Mouse (Mus musculus): ENCODE data around the gene Vps26a. TPM values are rescaled to one million over a fixed set of nuclear protein-coding genes. Genes with fewer than 3 reads are reported as not detected.
"Not testable (repeated sequence)": the region's sequence is repeated elsewhere in the genome, so short reads cannot be mapped to it uniquely, and the experiment has no call there.

Gene Vps26a
- total RNA-seq, 2 experiments from 2014 or later, result 24.7 to 25.6 TPM

DNA sequence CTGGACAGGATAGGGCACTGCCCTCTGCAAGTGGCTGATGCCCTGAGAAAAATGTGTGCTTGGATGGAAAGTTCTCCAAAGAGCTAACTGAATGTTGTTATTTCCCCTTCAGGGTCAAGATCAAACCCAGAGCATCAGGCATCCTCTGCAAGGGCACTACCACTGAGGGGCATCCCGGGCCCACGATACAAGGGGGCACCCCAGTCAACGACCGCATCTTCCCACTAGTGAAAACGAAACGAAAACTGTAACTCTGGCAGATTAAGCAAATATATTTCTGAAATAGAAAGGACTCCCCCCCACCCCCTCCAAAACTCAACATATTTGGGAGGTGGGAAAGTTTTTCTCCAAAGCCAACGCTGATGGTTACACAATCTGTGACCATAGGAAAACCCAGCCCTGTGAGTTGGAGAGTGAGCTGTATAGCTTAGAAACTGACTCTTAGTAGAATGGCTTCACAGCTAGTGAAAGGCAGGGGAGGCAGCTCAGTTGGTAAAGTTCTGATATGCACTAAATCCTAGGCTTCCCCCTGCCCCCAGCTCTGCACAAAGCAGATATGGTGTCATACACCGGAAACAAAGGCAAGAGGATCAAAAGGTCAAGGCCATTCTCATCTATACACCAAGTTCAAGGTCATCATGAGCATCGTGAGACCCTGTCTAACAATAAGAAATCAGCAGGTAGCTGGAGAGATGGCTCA, 14.5 kb upstream of the Vps26a start:
- no peak for DNase-seq

DNA sequence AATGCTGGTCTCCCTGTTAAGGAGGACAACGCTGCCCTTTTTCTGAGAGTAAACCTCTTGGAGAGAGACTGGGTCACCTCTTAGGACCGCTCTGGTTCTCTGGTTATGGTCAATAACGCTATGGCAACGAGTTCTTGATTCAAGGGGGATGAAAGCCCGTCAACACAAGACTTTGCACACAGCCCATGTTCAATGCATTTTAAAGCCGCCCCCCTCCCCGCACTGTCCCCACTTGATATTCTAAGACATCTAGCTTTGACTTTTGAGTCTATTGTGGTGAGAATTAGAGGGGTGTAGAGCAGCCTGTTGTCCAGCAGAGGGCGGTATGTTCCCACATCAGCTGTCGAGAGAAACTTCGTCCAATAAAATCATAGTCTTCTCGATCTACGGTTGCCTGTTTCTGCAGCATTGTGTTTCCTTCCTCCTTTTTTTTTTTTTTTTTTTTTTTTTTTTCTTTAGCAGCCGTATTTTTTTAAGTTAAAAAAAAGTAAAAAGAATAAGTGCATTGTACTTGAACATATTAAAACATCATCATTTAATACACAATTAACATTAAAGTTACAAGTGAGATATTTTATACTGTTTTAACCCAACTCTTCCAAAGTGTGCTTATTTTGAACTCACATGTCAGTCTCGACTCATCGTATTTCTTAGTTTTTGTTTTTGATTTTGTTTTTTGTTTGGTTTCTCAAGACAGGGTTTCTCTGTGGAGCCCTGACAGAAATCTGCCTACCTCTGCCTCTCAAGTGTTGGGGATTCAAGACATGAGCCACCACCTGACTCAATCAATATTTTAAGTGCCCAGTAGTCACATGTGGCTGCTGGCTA, 13.7 kb upstream of the Vps26a start:
- peak; percentile 41 for DNase-seq

DNA sequence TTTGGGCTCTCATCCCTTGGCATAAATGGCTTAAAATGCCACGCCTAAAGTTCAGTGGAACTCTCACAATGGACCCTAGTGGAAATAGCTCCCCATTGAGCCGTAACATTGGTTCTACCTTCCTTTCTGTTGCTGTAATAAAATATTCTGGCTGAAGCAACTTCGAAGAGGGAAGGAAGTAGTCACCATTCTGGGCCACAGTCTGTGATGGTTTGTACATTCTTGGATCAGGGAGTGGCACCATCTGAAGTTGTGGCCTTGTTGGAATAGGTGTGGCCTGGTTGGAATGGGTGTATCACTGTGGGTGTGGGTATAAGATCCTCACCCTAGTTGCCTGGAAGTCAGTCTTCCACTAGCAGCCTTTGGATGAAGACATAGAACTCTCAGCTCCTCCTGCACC, 5.1 kb upstream of the Vps26a start:
- DNase-seq, result not testable (repeated sequence)

DNA sequence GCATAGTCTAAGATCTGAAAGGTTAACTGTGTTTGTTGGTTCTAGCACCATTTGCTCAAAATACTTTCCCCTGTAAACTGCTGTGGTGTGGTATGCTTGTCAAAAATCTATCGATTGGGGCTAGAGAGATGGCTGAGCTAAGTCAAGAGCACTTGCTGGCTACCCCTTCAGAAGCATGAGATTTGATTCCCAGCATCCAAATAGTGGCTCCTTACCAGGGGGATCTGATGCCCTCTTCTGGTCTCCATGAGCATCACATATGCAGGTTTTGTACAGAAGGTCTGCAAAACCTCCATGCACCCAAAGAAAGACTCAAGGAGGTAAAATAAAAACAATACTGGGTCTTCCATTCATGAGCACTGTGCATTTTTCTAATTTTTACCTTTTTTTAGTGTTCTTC, 1.7 kb upstream of the Vps26a start:
- no peak for DNase-seq

DNA sequence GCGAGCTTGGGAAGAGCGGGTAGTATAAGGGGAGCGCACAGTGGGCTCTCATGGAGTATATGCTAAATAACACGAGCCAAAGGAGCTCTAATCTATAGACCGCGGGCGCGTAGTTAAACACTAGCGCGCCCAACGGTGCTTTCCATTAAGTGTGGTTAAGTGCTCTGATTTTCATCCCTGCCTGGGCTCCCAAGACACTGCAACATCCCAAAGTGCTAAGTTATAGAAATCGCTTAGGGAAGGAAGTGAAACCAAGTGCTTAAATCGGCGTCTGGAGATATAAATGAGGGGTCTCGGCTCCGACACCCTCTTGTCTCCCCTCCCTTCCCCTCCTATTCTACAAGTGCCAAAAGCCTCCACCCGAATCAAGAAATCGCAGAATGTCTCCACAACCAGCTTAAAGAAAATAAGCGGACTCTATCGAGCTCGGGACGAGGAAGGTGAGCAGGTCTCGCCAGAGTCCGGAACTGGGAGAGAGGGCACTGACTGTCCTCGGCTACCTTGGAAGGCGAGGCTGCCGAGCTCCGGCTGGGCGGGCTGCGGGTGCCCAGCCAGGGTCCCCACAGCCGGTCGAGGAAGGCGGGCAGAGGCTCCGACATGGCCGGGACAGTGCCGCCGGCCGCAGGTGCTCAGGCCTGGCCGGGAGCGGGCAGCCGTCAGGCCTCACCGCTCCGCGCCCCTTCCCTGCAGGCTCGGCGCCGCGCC, 575 bp downstream of the Vps26a start:
- DNase-seq, result no peak

DNA sequence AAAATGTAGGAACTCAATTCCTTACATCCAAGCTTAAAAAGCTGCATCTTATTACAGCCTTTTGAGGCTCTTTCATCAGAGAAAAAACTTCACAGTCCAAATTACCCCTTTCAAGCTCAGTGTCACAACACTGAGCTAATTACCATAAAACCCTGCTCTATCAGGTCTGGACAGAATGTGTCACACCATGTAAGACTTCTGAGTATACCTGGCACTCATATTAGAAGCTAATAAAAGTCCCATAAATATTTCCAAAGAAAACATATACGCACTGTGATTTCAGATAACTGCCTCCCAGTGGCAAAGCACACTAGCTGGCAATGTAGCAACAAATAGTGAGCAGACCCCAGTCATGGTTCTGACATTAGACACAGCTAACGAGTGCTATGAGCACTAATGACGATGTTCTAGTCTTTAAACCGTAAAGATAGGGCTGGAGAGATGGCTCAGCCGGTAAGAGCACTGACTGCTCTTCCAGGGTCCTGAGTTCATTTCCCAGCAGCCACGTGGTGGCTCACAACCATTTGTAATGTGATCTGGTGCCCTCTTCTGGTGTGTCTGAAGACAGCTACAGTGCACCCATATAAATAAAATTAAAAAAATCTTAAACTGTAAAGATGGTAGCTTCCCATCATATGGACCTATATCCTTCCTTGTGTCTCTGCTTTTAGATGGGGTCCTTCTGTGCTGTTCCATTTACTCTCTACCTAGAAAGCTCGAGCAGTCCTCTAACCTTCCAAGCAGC, 5.3 kb downstream of the Vps26a start:
- DNase-seq, result no peak

DNA sequence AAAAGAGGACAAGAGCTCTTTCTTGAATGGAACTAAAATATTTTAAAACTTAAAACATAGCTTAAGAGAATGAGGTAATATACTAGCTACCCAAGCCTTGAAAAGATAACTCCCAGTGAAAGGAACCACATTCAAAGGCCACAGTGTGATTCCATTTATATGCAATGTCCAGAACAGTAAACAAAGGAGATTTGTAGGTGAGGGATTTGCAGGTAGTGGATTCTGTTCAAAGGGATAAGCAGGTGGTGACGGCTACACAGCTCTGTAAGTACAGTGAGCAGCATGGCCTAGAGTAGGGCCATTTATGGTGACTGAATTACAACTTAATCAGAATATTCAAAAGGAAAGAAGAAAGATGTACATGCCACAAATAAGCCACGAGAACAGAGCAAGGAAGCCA, 9.6 kb downstream of the Vps26a start:
- DNase-seq, result no peak

DNA sequence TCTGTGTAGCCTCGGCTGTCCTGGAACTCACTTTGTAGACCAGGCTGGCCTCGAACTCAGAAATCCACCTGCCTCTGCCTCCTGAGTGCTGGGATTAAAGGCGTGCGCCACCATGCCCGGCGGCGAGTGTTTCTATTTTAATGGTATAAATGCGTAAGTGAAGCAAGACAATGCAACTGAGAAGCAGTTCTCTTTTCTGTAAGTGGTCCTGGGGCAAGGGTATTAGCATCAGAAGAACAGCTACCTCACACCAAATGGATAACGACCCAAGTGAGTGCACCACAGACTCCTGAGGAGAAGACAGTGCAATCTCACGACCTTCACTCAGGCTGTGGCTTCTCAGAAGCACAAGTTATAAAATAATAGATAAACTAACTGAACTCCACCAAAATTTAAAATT, 11.7 kb downstream of the Vps26a start:
- DNase-seq, result no peak

DNA sequence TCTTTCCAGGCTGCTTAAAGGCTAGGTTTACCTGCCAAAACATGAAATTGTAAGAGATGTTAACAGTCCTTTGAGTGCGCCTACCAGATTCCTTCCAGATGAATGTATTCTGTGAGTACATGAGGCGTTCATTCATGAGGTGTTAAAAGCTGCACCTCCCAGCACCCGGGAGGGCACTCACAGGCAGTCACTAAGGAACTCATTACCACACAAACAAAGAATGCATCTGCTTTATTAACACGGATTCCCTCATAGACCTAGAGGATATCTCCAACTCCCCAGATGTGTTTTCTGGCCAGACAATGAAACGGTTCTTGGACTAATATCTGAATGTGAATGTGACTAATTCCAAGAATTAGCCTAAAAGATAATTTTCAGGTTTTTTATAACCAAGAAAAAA, 15.5 kb downstream of the Vps26a start:
- no peak for DNase-seq

DNA sequence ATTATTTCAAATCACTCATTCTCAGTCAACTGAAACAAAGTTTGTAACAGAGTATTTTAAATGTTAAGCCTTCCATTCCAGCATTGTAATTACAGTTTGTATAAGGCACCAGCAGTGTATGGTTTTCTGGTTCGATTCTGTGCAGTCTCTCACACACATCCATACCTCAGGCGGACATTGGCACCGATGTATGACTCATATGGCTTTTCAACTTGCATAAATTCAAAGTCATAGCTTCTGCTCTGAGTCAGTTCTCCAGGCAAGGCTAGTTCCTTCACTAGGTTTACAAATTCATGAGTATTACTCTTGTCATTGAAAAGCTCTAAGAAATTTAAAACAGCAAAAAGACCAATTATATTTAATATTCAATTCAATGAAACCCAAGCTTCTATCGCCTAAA, 16.9 kb downstream of the Vps26a start:
- DNase-seq, result no peak

DNA sequence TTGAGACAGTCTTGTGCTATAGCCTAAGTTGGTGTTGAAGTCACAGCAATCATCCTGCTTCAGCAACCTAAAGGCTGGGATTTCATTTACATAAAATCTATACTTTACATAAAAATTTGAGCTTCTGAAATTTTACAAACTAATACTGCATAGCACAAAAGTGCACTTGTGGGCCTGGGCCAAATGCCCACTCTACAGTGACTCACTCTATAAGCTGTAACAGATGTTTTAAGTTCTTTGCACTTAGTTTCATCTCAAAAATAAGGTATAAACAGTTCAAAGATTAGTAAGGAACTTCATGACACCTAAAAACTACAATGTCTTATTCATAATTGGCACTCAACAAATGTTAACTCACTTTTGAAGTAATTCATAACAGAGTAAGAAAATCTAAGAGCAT, 25.3 kb downstream of the Vps26a start:
- no peak for DNase-seq

DNA sequence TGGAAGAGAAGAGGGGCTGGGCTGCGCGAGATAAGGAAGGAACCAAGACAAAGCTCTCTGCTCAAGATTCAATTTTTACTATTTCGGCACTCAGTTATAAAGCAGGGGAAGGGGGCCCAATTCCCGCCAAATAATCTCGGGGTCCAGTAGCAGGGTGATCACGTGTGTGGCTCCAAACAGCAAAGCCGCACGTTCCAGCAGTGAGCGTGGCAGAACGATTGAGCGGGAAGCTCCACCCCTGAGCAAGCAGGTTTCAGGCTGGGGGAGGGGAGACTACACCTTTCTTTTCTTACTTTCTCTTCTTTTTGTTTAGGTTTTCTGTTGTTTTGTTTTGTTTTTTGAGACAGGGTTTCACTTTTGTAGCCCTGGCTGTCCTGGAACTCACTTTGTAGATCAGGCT, 34.6 kb downstream of the Vps26a start:
- DNase-seq, result not testable (repeated sequence)

DNA sequence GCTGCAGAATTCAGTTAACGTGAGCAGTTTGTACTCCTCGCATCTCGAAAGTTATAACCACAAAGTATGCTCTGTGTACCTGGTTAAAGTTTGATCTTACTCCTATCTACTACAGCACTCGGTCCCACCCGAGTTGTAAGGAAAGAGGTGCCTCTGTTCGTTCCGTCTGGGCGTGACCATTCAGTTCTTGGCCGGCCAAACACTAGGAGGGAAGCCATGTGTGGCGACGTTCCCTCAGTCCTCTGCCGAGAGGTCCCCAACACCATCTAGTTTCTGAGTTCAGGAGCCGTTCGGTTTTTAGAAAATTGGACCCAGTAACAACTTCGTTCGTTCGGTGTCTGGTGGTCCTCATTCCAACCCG, 36.3 kb downstream of the Vps26a start:
- DNase-seq, result no peak

DNA sequence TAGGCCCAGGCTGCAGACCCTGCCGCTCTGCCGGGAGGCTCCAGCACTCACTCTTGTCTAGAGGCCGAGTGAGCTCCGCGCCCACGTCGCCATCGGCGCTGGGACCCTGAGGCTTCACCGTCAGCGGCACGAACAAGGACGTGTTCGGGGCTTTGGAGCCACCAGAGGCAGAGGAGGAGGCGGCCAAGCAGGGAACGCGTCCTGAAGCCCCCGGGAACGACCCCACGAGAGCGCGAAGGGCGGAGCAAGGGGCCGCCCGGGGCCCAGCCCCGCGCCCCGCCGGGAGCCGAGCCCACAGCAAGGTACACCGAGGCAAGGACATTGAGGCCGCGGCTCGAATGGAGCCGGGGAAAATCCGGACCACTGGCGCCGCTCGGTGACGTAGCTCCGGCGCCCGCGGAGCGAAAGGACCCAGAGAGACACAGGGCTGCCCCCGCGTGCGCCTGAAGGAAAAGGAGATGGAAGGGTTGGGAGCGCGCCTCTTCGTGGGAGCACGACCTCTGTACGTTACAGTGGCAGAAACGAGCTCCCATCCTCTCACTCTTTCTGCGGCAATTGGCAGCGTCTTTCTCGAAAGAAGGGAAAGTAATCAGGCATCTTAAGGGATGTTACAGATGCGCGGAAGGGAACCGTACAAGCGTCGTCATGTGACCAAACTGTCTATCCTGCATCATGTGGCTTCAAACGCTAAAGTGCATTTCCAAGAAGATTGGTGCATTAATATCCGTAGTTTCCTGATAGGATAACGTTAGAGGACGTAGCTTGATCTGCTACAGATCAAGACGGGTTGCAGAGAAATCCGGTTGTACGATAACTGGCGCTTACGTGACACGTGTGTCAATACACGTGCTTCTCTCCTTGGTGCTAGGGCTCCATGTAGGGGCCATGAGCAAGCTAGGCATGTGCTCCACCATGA, 37.0 kb downstream of the Vps26a start, which contains the start of the genes 4930507D05Rik and Supv3l1:
TSS of gene 4930507D05Rik (plus strand) at position 126 of the 916 bp plus-strand sequence.
TSS of gene Supv3l1 (minus strand) at position 375 of the 916 bp plus-strand sequence.
- peak; percentile 82 for DNase-seq

DNA sequence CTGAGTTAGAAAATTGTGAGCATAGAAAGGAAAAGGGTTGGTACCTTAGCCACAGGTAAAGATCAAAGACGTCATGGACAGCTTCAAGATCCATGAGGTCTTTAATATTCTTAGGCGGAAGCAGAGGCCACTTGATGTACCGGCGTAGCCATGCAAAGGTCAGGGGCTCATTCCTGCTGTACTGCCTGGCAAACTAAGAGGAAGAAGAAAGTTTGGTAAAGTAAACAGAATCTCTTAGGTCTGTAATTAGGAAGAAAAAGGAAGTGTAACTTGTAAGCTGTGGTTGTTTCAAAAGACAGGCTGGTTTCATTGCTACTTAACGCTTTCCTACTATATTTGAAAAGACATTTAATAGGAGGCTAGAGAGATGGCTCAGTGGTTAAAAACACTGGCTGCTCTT, 56.2 kb downstream of the Vps26a start:
- DNase-seq, result no peak

DNA sequence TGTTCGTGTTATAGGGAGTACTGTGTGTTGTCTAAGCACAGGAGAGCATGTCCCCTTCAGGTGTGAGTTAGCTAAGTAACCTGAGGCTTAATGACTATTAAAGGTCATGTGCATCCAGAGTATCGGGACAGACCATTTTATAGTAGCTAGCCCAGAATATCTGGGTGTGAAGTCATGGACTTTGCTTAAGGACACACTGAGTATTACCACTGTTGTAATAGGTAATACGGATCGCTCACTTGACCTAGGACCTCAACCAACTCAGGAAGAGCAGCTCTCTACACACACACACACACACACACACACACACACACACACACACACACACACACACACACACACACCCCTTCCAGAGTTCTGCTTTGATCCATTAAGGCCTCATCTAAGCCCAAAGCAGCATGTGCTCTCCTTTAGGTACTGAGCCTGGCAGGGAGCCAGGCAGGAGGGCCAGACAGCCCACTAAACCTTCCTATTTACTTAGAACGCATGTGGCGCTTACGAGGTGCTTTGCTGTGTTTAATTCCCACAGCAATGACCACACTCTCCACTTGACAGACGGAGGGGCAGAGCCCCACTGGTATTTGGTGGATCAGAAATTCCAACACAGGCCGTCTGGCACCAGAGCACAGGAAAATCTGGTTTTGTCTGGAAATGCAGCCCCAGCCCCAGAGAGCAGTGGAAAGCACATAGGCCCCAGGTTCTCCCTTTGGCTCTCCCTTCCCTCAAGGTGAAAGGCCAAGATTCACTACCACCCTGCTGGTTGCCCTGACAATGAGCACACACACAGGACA, 61.3 kb downstream of the Vps26a start:
- no peak for DNase-seq

DNA sequence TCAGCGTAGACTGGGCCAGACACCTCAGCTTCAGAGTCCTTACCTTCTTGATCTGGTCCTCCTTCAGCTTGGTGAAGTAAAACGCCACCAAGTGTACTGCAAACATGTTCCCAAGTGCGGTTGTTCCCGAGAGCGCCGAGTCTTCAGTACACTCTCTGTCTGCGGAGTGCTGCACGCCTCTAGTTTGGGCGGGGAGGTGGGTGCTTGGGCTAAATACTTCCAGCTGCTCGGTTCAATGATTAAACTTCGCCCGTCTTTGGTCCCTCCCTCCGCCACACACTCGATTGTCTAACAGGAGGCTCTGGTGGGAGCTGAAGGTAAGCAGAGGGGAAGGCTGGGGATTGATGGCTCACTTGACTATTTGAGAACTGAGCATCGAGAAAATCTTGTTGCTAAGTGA, 64.3 kb downstream of the Vps26a start, which contains the start of gene Hkdc1:
TSS of gene Hkdc1 (minus strand) at position 237 of the 400 bp plus-strand sequence.
- DNase-seq, result no peak

DNA sequence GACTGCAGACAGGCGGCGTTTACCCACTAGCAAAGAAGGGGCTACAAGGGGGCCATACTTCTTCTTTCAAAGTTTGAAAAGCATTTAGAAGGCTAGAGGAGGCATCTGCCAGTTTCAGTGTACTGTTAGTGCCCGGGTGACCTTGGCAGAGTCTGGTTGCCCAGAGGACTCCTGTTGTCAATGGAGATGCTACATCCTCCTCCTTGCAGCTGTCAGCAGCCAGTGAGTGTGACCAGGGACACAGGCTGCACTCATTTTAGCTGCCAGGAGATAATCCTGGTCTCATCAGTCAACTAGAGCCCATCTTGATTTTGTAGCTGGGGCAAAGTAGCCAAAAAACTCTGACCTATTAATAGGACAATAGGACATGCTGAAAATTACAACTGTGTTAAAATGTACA, 65.5 kb downstream of the Vps26a start:
- DNase-seq, result no peak

DNA sequence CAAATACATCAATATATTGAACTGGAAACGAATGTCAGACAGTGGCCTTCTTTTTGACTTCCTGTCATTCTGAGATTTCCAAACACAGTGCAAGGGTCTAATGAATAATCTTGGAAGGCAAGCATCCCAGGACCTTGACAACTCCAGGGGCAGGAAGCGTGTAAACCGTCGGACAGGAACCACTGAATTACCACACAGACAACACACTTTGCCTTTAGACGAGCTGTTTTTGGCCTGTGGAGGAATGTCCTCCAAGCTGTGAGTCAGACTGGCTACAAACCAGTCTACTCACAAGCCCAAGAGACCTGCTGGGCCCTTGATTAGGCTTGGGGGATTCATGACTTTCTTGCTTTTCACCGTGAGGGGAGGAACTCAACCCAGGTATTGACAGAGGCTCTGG, 66.2 kb downstream of the Vps26a start:
- DNase-seq, result no peak

DNA sequence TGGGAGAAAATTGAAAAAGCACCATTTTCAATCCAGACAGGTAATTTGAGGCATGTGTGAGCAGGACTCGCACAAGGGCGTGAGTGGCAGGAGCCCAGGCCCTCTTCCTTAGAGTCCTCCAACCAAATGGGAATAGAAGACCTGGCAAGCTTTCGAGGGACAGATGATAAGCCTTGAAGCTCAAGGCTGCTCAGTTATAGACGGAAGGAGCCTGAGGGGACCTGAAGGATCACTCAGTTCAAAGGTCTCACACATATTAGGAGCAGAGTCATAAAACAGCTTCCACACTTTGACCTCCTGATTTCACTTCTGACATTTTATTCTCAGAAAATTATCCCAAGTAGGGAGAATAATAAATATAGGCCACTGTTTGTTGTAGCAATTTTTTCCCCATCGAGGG, 67.2 kb downstream of the Vps26a start:
- no peak for DNase-seq
